Mouse (Mus musculus): ENCODE data around the gene Atxn7l2.
A peak's percentile ranks its signal among the peaks of the same experiment; 100 is the strongest.

Atxn7l2 gene

GRCm38 (mm10) chr3:108180514-108180913, 30.2 kb downstream of the Atxn7l2 start:
- DNase-seq (ENCODE audit: low read depth, low spot score) = no peak

GRCm38 (mm10) chr3:108178756-108179715, 31.7 kb downstream of the Atxn7l2 start:
- no peak for DNase-seq (ENCODE audit: low read depth, low spot score)

GRCm38 (mm10) chr3:108174672-108175531, 35.8 kb downstream of the Atxn7l2 start:
- DNase-seq (ENCODE audit: low read depth, low spot score) = peak; percentile 79

GRCm38 (mm10) chr3:108169199-108169598, 41.5 kb downstream of the Atxn7l2 start:
- no peak for DNase-seq (ENCODE audit: low read depth, low spot score)

DNA sequence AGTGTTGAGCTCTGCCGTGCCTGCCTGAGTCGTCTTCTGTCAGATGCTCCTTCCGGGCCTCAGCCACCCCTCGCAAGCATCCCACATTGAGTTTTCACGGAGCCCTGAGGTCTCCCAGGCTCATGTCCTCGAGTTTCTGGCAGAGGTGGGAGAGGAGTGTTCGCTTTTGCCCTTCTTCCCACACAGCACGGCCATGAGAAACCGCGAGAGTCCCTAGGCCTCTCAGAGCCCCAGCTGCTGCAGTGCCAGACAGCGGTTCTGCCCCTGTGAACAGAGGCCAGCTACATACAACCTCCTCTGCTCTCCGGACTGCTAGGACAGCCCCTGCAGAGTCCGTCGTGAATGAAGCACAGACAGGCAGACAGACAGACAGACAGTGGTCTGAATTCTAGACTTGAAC, 43.2 kb downstream of the Atxn7l2 start:
- DNase-seq (ENCODE audit: low read depth, low spot score) = no peak

DNA sequence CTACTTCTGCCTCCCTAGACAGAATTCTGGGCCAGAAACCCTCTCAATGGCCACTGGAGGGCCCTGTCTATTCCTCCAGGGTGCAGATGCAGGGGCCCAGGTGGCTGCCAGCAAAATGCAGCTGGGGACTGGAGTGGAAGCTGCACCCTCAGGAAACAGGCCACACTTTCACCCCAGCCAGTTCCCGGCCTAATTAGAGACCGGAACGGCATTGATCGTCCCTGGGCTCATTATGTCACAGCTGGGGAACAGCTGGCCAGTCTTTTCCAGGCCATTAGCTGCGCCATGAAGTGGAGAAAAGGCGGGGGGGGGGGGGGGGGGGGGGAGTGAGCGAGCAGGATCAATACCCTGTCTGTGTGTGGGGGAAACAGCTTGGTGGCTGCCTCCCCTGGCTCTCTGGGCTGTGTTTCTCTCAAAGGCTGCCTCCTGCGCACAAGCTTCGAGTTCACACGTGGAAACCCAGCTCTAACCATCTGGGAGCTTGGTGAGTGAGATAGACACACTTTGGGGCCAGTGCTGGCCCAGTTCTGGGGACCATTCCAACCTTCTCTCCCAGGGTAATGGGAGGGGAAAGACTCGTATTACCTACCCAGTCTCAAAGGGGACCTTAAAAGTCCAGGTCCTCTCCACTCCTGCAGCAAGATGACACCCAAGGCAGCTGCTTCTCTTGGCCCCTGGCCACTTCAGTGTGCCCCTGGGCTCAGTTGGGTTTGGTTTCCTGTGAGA, 44.1 kb downstream of the Atxn7l2 start:
- DNase-seq (ENCODE audit: low read depth, low spot score) = no peak

DNA sequence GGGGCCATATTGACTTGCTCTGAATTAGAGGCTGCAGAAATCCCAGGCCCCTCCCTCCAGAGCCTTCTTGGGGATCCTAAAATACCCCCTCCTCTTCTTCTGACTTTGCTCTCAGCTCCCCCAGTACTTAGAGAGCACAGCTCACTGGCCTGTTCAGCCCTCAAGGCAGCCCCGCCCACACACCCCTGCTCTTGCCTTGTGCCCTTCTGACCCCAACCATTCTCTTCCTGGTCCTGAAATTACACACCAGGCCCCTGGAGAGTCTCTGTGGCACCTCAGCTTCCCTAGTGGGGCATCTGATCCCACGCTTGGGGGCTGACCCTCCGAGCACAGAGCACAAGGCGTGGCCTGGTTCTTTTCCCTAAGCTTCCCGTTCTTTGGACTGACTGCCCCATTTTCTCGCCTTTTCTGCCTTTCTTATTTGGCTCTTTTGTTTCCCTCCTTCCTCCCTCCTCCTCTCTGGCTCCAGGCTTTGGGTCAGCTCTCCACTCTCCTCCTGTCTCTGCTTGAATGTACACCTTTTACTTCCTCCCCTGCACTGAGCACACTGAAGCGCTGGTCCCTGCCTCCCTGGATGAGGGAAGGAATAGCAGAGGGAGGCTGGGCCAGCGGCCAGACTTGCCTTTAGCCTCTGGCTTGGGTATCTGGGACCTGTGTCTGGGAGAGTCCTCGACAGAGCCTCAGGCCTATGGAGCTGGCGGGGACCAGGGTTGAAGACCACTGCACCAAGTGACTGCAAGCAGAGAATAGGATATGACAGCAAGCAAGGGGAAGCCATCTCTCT, 45.0 kb downstream of the Atxn7l2 start:
- DNase-seq (ENCODE audit: low read depth, low spot score) = no peak

DNA sequence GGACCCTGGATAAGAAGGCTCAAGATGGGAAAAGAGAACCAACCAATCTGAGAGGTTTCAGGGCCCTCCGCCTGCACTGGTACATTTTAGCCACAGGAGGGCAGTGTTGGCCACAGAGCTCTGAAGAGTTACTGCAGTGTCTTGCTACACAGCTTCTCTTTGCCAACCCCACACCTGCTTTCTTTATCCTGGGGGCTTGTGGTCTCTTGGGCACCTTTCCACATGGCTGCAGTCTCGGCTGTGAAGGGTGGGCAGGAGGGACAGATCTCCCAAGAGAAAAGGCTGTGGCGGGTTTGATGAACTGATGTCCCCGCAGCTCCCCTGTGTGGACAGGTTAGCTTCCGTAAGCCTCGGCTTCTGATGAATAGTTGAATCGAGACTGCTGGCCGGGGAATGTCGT, 45.9 kb downstream of the Atxn7l2 start:
- no peak for DNase-seq (ENCODE audit: low read depth, low spot score)

GRCm38 (mm10) chr3:108164091-108164490, 46.6 kb downstream of the Atxn7l2 start:
- DNase-seq (ENCODE audit: low read depth, low spot score) = no peak

DNA sequence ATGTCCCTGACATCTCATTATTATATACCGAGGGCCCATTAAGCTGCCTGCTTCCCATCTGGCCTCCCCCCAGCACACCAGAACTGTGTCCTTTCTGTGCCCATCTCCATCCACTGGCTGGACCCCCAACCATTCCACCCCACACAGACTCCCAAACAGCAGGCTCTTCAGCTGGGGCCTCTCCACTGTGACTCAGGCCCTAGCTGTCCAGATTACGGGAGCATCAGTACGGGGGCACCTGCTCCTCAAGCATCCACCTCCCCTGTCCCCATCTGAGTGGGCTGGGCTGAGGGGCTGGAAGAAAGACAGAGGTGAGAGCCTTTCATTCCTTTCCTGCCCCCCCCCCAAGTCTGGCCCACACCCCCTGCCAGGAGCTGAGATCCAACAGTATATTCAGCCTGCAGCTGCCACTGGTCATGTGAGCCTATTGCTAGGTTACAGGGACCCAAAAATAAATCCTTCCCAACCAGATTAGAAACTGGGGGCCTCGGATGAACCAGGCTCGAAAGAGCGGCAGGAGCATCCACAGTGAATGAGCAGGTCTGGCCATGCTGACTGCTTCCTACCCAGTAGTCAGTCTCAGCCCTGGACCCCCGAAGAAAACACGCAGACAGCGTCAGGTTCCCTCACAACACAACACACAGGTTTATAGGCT, 52.2 kb downstream of the Atxn7l2 start:
- DNase-seq (ENCODE audit: low read depth, low spot score) = no peak

DNA sequence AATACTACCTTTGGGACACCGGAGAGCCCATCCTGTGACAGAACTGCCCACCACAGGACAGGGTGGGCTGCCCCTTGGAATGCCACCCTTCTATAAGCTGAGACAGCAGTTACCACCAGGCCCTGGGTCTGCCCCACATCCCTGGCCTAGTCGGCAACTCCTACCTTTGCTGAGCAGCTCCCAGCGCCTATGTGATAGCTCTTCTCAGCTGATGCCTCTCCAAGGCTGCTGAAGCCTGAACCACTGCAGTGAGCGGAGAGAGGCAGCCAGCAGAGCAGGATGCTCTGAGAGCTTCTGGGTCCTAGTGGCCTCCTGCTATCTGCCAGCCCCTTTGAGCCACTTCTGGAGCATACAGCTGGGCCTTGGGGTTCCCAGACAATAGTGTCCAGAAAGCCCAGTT, 56.1 kb downstream of the Atxn7l2 start, which contains the start of gene Gpr61:
Gene Gpr61 (minus strand): TSS at position 227 of the 400 bp plus-strand sequence.
- no peak for DNase-seq (ENCODE audit: low read depth, low spot score)

- no peak for DNase-seq (ENCODE audit: low read depth, low spot score)
These were observed 58.4 kb downstream of the Atxn7l2 start for GRCm38 (mm10) chr3:108152290-108152689.
